Mouse (Mus musculus) ES-Bruce4 (cell line): ENCODE data around the gene Smco4.

Experiments used
- CTCF ChIP-seq: IDR thresholded peaks from one replicate; pipeline ENCODE4 v1.8.1; 2011; ENCODE audit warnings: low read depth, low read length
- POLR2A ChIP-seq: IDR thresholded peaks from one replicate; pipeline ENCODE4 v1.8.1; 2011; ENCODE audit warnings: low read length; ENCODE audit not compliant: insufficient read depth

GRCm38 (mm10) chr9:15487682-15488424 lies 5.4 kb upstream of the Smco4 start:
- TF ChIP-seq CTCF (no peak), POLR2A (no peak)
